Mouse (Mus musculus) erythroblast, embryonic 14.5 days (primary cell): ENCODE results near the gene Tbcd. TPM values are rescaled to one million over a fixed set of nuclear protein-coding genes. Genes with fewer than 3 reads are reported as not detected.
A peak's percentile ranks its signal among the peaks of the same experiment; 100 is the strongest.

Source experiments
- H3K27me3 ChIP-seq: 2 replicates; pipeline ENCODE4 v1.6.1; 2012; ENCODE audit warnings: inconsistent platforms; ENCODE audit not compliant: control insufficient read depth
- H3K36me3 ChIP-seq: 2 replicates; pipeline ENCODE4 v1.6.1; 2012; ENCODE audit warnings: mild to moderate bottlenecking, inconsistent platforms; ENCODE audit not compliant: control insufficient read depth
- H3K4me1 ChIP-seq: 2 replicates; pipeline ENCODE4 v1.6.1; 2012; ENCODE audit warnings: inconsistent platforms; ENCODE audit not compliant: control insufficient read depth
- H3K4me3 ChIP-seq: replicated peaks from 2 replicates; pipeline ENCODE3; 2012; ENCODE audit warnings: moderate library complexity, mild to moderate bottlenecking, inconsistent platforms
- H3K9me3 ChIP-seq: 2 replicates; pipeline ENCODE4 v1.6.1; 2012; ENCODE audit warnings: low read length, inconsistent platforms, mixed read lengths; ENCODE audit not compliant: control insufficient read depth
- GATA1 ChIP-seq: IDR thresholded peaks from 2 replicates; pipeline ENCODE4 v1.6.1; 2012; ENCODE audit warnings: low read length, inconsistent platforms, mixed read lengths
- TAL1 ChIP-seq: IDR thresholded peaks from 3 replicates; pipeline ENCODE4 v1.6.1; 2012; ENCODE audit warnings: low read length, inconsistent platforms, mixed read lengths
- polyA plus RNA-seq: library from polyadenylated mRNA; stranded (reverse); fragments of >175 nt; gene quantifications from 2 replicates; pipeline ENCODE4 v1.2.3, GENCODE M21; 2012

The Tbcd gene
- polyA plus RNA-seq, 1 experiment: 0.42 TPM

DNA sequence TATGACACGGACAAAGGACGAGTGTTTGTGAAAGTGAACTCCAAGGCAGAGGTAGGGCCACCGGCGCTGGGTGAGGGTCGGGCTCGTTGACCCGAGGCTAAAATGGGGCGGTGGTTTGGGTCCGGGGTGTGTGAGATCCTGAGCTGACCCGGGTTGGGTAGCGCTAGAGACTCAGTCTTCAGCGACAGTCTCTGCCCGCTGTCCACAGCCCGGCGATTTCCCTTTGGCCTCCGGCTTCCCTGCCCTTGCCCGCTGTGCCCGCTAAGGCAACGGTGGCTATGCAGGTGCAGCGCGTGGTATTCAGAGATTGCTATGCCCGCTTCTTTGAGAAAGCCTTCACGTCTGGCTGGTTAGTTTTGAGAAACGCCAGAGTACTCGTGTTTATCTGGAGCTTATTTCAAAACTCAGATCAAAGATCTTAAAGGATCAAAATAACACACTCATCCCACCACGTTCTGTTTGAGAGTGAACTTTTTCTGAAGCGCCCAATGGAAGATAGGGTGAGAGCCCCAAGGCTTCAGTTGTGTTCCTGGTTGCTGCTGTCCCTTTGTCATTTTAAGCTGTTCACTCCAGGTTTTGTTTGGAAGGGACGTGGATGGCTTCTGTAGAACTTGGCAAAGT lies 30.1 kb upstream of the Tbcd start:
- peaks cover 46% of the 10 kb centered on the region for H3K36me3 ChIP-seq
- H3K4me1 ChIP-seq: peaks cover 73% of the 10 kb centered on the region
- TF ChIP-seq TAL1: no peak
- no peak for TF ChIP-seq GATA1
- H3K4me3 ChIP-seq: peak overlapping the region; percentile 79
- no peaks in the 10 kb centered on the region for H3K9me3 ChIP-seq
- no peaks in the 10 kb centered on the region for H3K27me3 ChIP-seq

DNA sequence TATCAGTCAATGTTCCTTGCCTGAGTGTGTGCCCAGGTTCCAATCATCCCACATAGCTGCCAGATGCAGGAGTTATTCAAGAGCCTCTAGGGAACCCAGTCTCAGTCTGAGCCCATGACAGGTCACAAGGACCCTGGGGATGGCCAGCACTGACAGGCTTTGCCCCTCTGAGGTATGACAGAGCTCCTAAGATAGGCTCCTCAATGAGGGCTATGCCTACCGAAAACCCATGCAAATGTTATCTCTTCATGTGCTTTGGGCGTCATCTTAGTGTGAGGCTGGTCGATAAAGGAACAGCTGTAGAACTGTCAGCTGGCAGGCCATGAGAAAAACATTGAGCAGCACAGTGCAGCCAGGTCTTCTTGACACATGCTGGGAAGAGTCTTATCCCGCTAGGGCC lies 18.4 kb upstream of the Tbcd start:
- no peaks in the 10 kb centered on the region for H3K27me3 ChIP-seq
- peak overlapping the region; percentile 83 for H3K4me3 ChIP-seq
- peak; percentile 78 for TF ChIP-seq TAL1
- peak; percentile 88 for TF ChIP-seq GATA1
- peaks cover 88% of the 10 kb centered on the region for H3K36me3 ChIP-seq
- no peaks in the 10 kb centered on the region for H3K9me3 ChIP-seq
- peaks cover 91% of the 10 kb centered on the region for H3K4me1 ChIP-seq

- peaks cover 90% of the 10 kb centered on the region for H3K4me1 ChIP-seq
- TF ChIP-seq GATA1 (peak; percentile 93), TAL1 (peak; percentile 74)
- H3K36me3 ChIP-seq: peaks cover 88% of the 10 kb centered on the region
- no peaks in the 10 kb centered on the region for H3K9me3 ChIP-seq
- peak within 1 kb of the TSS; percentile 83 for H3K4me3 ChIP-seq
- no peaks in the 10 kb centered on the region for H3K27me3 ChIP-seq
Observed at GRCm38 (mm10) chr11:121434156-121435155, 17.3 kb upstream of the Tbcd start, which contains the start of gene Fn3k. TSS of gene Fn3k (plus strand) at chr11:121434913.

DNA sequence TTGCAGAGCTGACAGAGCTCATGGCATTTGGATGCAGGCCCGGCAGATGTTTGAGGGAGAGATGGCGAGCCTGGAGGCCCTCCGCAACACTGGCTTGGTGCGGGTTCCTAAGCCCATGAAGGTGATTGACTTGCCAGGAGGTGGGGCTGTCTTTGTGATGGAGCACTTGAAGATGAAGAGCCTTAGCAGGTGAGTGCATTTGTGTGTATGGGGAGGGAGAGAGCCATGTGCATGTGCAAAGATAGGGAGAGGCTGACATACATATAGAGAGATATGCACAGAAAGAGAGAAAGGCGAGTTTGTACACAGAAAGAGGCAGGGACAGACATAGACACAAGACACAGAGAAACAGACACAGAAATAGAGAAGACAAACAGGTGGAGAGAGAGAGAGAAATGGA lies 14.5 kb upstream of the Tbcd start:
- TF ChIP-seq GATA1: no peak
- peak; percentile 51; the same call in 1 of the 3 replicates for TF ChIP-seq TAL1
- peak overlapping the region; percentile 83 for H3K4me3 ChIP-seq

GRCm38 (mm10) chr11:121439686-121440292 lies 12.0 kb upstream of the Tbcd start:
- Histone ChIP-seq H3K36me3 (peaks cover 100% of the 10 kb centered on the region), H3K4me3 (peak overlapping the region; percentile 60)

More for the DNA sequence above, 14.5 kb upstream of the Tbcd start:
- peaks cover 88% of the 10 kb centered on the region for H3K36me3 ChIP-seq
- H3K4me1 ChIP-seq: peaks cover 90% of the 10 kb centered on the region
- no peaks in the 10 kb centered on the region for H3K9me3 ChIP-seq
- peaks cover 8% of the 10 kb centered on the region; the same call in 1 of the 2 replicates for H3K27me3 ChIP-seq

DNA sequence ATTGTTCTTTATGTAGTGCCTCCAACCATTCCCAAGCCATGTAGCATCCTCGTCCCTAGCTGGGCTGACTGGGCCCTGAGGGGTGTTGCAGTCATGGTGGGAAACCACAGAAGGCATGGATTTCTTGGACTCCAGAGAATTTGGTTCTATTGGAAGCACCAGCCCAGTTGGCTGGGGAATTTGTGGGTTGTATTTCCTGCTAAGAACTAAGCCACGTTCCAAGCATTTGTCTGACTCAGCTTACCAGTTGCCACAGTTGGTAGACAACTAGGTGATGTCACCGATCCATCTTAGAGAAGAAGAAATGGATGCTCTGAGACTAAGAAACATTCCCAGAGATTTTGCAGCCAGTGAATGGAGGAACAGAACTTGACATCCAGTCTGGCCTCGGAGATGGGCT lies 10.1 kb upstream of the Tbcd start:
- peaks cover 67% of the 10 kb centered on the region for H3K4me1 ChIP-seq
- no peaks in the 10 kb centered on the region for H3K9me3 ChIP-seq
- H3K4me3 ChIP-seq: no peak overlapping the region
- H3K27me3 ChIP-seq: peaks cover 38% of the 10 kb centered on the region
- H3K36me3 ChIP-seq: peaks cover 100% of the 10 kb centered on the region
- TF ChIP-seq TAL1 (no peak), GATA1 (no peak)

More at GRCm38 (mm10) chr11:121439686-121440292, 12.0 kb upstream of the Tbcd start:
- no peaks in the 10 kb centered on the region for H3K9me3 ChIP-seq
- peaks cover 26% of the 10 kb centered on the region for H3K27me3 ChIP-seq
- TF ChIP-seq TAL1 (no peak), GATA1 (no peak)
- peaks cover 76% of the 10 kb centered on the region for H3K4me1 ChIP-seq

GRCm38 (mm10) chr11:121442076-121442475 lies 9.7 kb upstream of the Tbcd start:
- H3K4me1 ChIP-seq: peaks cover 62% of the 10 kb centered on the region
- H3K27me3 ChIP-seq: peaks cover 40% of the 10 kb centered on the region
- H3K9me3 ChIP-seq: no peaks in the 10 kb centered on the region; the same call in 1 of the 2 replicates
- H3K36me3 ChIP-seq: peaks cover 98% of the 10 kb centered on the region
- no peak overlapping the region for H3K4me3 ChIP-seq
- no peak for TF ChIP-seq GATA1
- TF ChIP-seq TAL1: no peak

GRCm38 (mm10) chr11:121451216-121451726 lies 478 bp upstream of the Tbcd start:
- peaks cover 2% of the 10 kb centered on the region; the same call in 1 of the 2 replicates for H3K9me3 ChIP-seq
- H3K36me3 ChIP-seq: peaks cover 95% of the 10 kb centered on the region
- TF ChIP-seq GATA1: no peak
- TF ChIP-seq TAL1: no peak
- peaks cover 61% of the 10 kb centered on the region for H3K4me1 ChIP-seq
- peak overlapping the region; percentile 93 for H3K4me3 ChIP-seq
- peaks cover 11% of the 10 kb centered on the region for H3K27me3 ChIP-seq
